Mouse (Mus musculus): Measurements from ENCODE around the gene Lrrc59.
A peak's percentile ranks its signal among the peaks of the same experiment; 100 is the strongest.
"Not testable (repeated sequence)": the region's sequence is repeated elsewhere in the genome, so short reads cannot be mapped to it uniquely, and the experiment has no call there.

Gene Lrrc59

GRCm38 (mm10) chr11:94632988-94633387, 3.4 kb downstream of the Lrrc59 start:
- no peak for DNase-seq

- no peak for DNase-seq
These were observed 4.9 kb downstream of the Lrrc59 start for GRCm38 (mm10) chr11:94634431-94634830.

GRCm38 (mm10) chr11:94644461-94645219, 15.1 kb downstream of the Lrrc59 start:
- peak; percentile 77 for DNase-seq

- DNase-seq, result no peak
These were observed 16.9 kb downstream of the Lrrc59 start for GRCm38 (mm10) chr11:94646457-94646856.

- not testable (repeated sequence) for DNase-seq
These were observed 21.7 kb downstream of the Lrrc59 start for GRCm38 (mm10) chr11:94651241-94651640.

GRCm38 (mm10) chr11:94652973-94653372, 23.4 kb downstream of the Lrrc59 start:
- no peak for DNase-seq

GRCm38 (mm10) chr11:94653663-94654436, 24.3 kb downstream of the Lrrc59 start, which contains the start of the genes Mrpl27 and Eme1:
Gene Mrpl27 (plus strand): TSS chr11:94653767.
Gene Eme1 (minus strand): TSS chr11:94653964.
- DNase-seq, result peak; percentile 83

- DNase-seq, result no peak
These were observed 31.8 kb downstream of the Lrrc59 start for GRCm38 (mm10) chr11:94661344-94661743.

GRCm38 (mm10) chr11:94665281-94665680, 35.7 kb downstream of the Lrrc59 start:
- no peak for DNase-seq

GRCm38 (mm10) chr11:94674984-94675383, 45.4 kb downstream of the Lrrc59 start:
- no peak for DNase-seq

- no peak for DNase-seq
These were observed 45.9 kb downstream of the Lrrc59 start for GRCm38 (mm10) chr11:94675446-94675845.

GRCm38 (mm10) chr11:94676308-94676707, 46.7 kb downstream of the Lrrc59 start:
- no peak for DNase-seq

GRCm38 (mm10) chr11:94676754-94677606, 47.4 kb downstream of the Lrrc59 start, which contains the start of gene Xylt2:
Gene Xylt2 (minus strand): TSS chr11:94677515.
- peak; percentile 92 for DNase-seq

GRCm38 (mm10) chr11:94677607-94678145, 48.1 kb downstream of the Lrrc59 start:
- no peak for DNase-seq

GRCm38 (mm10) chr11:94680639-94681038, 51.1 kb downstream of the Lrrc59 start:
- no peak for DNase-seq

- DNase-seq, result no peak
These were observed 52.1 kb downstream of the Lrrc59 start for GRCm38 (mm10) chr11:94681640-94682039.

GRCm38 (mm10) chr11:94682427-94682826, 52.9 kb downstream of the Lrrc59 start:
- DNase-seq, result no peak

- DNase-seq, result no peak
These were observed 57.6 kb downstream of the Lrrc59 start for GRCm38 (mm10) chr11:94687178-94687577.

- not testable (repeated sequence) for DNase-seq
These were observed 62.9 kb downstream of the Lrrc59 start for GRCm38 (mm10) chr11:94692502-94692901.

All from layer of hippocampus, adult 9-11 months (tissue).